Mouse (Mus musculus): ENCODE measurements around the gene Jade2.
A peak's percentile ranks its signal among the peaks of the same experiment; 100 is the strongest.
"Not testable (repeated sequence)": the region's sequence is repeated elsewhere in the genome, so short reads cannot be mapped to it uniquely, and the experiment has no call there.

The Jade2 gene

DNA sequence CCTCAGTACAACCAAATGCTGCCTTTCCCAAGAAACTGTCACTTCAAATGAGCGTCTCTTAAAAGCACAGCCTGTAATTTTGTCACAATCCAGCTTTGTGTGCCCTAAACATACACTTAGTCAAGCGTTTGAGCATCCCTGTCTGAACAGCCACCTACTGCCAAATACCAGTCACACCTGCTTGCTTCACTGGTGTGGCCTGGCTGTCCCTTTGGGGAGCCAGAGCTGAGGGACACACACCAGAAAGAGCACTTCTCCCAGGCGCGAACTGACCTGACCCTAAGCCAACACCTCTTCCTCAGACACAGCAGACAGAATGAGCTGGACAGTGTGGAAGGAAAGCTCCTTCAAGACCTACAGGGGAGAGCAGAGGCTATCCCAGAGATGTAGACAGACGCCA lies 24.5 kb downstream of the Jade2 start:
- DNase-seq = no peak

- DNase-seq = no peak
These were observed 25.2 kb downstream of the Jade2 start for GRCm38 (mm10) chr11:51831962-51832909.

GRCm38 (mm10) chr11:51824867-51825424 lies 32.5 kb downstream of the Jade2 start:
- DNase-seq = no peak

DNA sequence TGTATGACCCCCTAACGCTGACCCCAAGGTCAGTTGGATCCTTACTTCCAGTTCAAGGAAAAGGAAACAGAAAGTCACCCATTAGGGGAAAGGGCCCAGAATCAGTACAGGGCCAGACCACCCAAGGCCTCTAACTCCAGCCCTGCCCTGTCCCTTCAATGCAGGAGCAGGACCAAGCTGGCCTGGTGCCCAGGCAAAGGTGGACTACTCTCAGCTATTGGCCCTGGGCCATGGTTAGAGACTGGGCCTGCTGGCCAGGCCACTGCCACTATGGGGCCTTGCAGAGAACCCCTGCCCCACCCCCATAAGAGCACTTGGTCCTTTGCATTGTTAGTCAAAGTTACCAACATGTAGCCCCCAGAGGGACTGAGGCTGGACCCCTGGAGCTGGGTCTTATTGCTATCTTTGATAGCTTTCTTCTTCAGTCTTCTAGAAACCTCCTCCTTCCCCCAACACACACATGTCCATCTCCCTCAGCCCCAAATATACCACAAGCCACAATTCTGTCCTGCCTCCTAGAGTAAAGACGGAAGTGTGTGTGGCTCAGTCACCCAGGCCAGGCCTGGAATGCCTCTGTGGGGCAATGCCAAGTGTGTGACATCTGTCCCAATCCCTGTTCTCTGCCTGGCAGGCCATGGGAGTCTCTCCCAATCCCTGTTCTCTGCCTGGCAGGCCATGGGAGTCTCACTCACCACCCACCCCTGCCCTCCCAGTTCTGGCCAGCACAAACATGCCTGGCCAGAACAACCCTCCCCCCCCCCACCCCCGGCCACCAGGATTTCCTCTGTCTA lies 33.3 kb downstream of the Jade2 start:
- no peak for DNase-seq

DNA sequence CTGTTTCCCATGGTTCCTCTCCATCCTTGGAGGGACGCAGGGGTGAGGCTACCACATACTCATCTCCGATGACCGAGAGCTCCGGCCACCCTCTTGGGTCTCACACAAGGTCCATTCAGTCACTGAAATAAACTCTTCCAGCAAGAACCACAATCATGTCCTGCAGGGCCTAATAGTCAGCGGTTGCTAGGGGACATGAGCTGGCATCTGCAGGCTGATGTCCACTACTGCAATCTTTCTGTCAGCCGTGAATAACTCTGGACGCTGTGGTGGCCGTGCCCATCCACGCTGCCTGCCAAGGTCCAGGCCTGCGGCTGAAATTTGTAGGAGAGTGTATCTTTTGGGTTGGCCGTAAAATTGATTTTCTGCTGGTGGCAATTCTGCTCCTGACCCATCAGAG lies 34.2 kb downstream of the Jade2 start:
- no peak for DNase-seq

DNA sequence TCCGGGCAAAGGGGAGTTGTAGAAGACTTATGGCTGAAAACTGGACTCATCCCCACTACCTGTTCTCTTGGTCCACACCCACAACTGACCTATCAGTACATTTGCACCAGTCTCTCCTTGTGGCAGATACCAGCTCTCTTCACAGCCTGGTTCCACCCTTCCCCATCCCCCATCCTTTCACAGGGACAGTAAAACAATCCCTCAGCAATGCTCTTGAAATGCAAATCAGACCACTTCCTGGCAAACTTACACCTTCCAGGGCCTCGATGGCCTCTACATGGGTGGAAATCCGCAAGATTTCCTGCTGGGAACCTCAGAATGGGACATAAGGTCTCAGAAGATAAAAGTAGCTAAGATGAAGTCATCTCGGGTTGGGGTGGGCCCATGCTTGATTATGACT lies 34.7 kb downstream of the Jade2 start:
- no peak for DNase-seq

- peak; percentile 76 to 77 for DNase-seq
These were observed 36.6 kb downstream of the Jade2 start for GRCm38 (mm10) chr11:51820861-51821260.

DNA sequence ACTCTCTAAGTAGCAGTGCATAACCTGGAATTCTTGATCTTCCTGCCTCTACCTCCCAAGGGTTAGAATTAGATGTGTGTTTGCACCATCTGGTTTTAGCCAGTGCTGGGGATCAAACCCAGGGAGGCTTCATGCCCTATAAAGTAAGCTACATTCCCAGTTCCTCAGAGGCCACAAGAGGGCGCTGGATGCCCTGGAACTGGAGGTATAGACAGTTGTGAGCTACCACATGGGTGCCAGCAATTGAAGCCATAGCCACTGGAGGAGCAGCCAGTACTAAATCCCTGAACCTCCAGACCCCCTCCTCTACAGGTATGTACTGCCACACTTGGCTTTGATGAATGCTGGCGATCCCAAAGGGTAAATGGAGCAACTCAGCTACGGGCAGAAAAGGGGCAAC lies 37.5 kb downstream of the Jade2 start:
- peak; percentile 66 to 68 for DNase-seq

- no peak for DNase-seq
These were observed 38.6 kb downstream of the Jade2 start for GRCm38 (mm10) chr11:51818837-51819236.

DNA sequence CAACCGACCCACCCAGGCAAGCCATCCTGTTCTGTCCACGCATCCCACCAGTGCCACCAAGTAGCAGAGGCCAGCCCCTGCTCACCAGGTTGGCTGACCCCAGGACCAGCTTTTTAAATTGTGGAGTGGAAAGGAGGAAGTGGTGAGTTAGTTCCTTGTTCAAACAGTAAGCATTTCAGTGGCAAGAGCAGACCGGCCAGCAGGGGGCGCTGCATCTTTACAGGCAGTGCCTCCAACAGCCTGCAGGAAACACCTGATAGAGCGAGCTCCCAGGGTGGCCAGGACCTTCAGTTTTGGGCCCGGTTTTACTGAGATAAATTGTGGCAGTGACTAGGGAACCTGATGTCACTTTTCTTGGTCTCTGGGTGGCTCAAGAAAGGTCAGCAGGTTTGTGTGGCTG lies 39.7 kb downstream of the Jade2 start:
- peak; percentile 90 to 92 for DNase-seq

DNA sequence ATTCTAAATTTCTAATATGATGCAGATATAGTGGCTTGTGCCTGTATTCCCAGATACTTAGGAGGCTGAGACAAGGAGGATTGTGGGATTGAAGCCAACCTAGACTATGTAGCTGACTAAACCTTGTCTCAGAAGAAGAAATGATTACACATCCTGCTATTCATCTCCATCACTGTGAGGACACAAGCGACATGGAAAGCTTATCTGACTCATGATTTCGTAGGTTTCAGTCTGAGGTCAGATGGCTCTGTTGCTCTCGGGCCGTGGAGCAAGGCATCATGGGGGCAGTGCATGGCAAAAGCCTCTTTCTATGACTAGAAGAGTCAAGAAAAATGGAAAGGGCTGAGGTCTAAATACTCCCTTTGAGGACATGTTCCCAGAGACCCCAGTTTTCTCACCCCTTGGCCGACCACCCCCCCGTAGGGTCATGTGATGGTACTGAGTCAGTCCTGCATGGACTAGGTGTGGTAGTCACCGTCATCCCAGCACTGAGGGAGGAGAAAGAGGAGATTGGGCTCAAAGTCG lies 45.4 kb downstream of the Jade2 start:
- no peak for DNase-seq

DNA sequence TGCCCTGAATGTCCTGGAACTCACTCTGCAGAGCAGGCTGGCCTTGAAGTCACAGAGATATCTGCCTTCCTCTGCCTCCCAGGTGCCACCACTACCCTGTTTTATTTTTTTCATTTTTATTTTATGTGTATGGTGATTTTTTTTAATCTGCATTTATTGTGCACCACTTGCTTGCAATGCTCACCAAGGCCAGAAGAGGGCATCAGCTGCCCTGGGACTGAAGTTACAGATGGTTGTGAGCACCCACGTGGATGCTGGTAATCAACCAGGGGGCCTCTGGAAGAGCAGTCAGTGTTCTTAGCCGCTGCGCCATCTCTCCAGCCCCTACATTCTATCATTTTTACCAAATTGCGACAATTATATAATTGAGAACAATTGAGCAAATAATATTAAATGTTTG lies 46.2 kb downstream of the Jade2 start:
- DNase-seq = no peak

GRCm38 (mm10) chr11:51809632-51810224 lies 47.7 kb downstream of the Jade2 start:
- peak in 1 of 2 experiments; percentile 9 for DNase-seq

- DNase-seq = no peak
These were observed 50.2 kb downstream of the Jade2 start for GRCm38 (mm10) chr11:51807108-51807879.

- peak; percentile 65 to 77 for DNase-seq
These were observed 52.1 kb downstream of the Jade2 start for GRCm38 (mm10) chr11:51805221-51805981.

DNA sequence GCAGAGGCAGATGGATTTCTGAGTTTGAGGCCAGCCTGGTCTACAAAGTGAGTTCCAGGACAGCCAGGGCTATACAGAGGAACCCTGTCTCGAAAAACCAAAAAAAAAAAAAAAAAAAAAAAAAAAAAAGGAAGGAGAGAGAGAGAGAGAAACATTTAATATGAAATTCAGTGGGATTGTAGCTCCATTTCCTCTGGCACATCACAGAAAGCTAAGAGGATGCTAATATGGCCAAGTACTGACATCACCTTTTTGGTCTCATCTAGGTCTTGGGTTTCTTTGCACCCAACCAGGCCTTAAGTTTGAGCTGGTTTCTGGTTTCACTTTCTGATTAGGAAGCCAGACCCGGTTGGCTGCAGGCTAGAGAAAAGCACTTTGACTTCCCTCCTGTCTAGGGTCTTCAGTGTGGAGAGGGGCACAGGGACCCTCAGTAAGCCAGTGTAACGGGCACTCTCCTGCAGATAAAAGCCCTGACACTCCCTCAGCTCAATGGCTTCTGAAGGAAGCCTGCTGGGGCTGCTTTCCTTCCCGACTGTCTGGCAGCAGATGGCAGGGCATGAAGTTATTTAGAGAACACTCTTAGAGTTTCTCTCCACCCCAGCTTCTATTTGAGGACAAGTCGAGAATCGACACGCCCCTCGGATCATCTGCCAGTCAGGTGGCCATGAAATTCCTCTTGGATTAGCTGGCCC lies 56.7 kb downstream of the Jade2 start:
- DNase-seq = no peak

- no peak for DNase-seq
These were observed 61.2 kb downstream of the Jade2 start for GRCm38 (mm10) chr11:51796272-51796671.

DNA sequence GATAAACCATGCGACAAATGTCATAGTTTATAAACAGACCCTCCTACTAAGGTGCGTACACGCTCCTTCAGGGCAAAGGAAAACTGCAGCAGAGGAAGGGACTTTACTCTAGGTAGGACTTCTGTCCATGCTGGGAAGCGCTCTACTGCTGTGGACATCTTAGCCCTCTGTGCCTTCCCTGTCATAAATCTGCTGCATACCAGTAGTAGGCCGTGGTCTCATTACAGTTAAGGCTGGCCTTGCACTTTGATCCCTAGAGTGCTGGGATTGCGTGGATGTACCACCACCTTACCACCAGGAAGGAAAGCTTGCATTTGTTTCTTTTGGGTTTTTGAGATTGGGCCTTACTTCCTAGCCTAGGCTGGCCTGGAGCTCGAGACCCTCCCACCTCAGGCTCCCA lies 66.8 kb downstream of the Jade2 start:
- DNase-seq = no peak

- DNase-seq = not testable (repeated sequence)
These were observed 67.7 kb downstream of the Jade2 start for GRCm38 (mm10) chr11:51789735-51790134.

DNA sequence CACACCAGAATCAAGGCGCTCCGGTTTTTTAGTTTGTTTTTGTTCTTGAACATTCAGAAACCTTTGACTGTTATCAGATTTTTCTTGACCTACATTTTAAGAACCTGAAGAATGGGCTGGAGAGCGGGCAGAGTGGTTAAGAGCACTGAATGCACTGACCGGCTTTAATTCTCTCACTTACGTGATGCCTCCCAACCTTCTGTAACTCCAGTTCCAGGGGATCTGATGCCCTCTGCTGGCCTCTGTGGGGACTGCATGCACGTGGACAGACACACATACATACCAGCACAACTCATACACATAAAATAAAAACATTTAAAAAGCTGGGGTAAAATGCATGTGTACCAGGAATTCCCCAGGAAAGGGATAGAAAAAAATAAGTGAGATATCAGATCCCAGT lies 71.5 kb downstream of the Jade2 start:
- DNase-seq = peak; percentile 54 to 64

- no peak for DNase-seq
These were observed 74.7 kb downstream of the Jade2 start for GRCm38 (mm10) chr11:51782721-51783120.
